Mouse (Mus musculus): ENCODE results near the gene Gm20388. TPM values are rescaled to one million over a fixed set of nuclear protein-coding genes. Genes with fewer than 3 reads are reported as not detected.

Gene Gm20388
- total RNA-seq, 2 experiments from 2014 or later = 2.4 to 2.6 TPM

DNA sequence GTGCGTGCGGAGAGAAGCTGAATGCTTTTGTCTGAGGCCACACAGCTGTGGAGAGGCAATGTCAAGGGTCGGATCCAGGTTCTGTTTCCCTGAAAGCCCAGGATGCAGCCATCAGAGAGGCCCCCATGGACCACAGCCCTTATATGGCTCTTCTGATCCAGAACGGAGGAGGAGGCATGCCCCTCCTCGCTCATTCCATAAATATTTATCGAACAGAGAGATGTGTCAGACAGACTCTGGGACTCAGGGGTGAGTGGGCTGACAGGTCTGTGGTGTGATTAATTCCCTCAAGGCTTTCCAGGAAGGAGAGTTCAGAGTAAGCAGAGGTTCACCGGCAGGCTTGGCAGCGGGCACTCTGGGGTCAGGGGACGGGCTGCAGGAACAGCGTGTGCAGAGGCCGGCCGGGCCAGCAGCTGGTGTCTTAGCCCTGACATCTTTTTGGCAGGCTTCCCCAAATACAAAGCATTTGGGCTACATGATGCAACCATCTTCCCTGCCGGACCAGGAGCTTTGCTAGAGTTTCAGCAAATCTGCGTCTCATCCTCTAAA is 93.6 kb downstream of the Gm20388 start:
- no peak for TF ChIP-seq CTCF (IDR thresholded peaks at IDR 0.05)
- DNase-seq (ENCODE audit: extremely low spot score in 1 of 2, low spot score in 2 of 2) = no peak
- no peak overlapping the region for H3K27ac ChIP-seq
- intact Hi-C loops (cut with DNase I) = no loop called here
- H3K4me3 ChIP-seq = no peak overlapping the region

DNA sequence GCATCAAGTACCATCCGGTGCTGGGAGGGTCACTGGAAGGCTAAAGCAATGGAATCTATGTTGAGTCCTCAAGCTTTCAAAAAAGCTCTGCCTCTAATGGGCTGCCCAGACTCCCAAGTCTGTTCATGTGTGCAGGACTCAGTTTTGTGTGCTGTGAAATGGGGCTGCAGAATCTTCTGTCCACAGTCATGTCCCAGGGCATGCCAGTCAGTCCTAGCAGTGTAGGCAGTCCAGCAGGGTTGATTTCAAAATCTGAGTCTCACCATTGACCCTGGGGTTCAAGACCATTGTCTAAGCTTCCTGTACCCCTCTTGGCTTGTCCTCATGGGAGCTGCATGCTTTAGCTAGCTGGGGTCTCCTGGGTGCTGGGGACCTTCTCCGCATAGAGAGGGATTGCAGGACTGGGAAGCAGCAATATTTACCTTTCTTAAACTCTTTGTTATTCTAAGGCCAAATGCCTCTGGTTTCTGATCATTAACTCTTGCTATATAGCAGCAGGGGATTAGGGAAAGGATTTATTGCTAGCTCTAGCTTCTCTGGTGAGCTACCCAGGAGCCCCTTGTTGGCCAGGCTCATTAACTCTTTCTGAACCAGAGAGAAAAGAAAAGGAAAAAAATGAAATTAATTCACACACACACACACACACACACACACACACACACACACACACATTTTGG is 94.2 kb downstream of the Gm20388 start:
- no peak overlapping the region for H3K27ac ChIP-seq
- no peak overlapping the region for H3K4me3 ChIP-seq
- intact Hi-C loops (cut with DNase I) = no loop called here
- TF ChIP-seq CTCF (IDR thresholded peaks at IDR 0.05) = no peak
- no peak for DNase-seq (ENCODE audit: extremely low spot score in 1 of 2, low spot score in 2 of 2)

DNA sequence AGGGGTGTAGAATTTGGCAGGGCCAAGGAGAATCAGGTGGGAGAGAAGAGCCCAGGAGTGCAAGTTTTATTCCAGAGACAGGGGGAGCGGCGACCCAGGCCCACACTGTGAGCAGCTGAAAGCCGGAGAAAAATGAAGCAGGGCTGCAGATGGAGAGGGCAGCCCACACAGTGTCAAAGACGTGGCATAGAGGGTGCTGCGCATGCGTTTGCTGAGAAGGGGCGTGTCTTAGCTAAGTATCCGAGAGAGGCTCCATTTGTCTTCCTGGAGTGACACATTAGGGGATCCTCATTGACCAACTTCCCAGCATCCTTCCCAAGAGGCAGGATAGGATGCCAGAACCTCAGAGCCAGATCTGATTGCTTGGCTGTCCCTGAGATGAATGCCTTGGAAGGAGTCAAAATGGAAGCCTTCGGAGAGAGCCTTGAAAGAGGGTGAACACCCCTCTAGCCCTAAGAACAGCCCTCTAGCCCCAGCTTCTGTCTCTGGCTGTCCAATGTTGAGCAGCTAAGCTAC is 96.1 kb downstream of the Gm20388 start:
- no peak overlapping the region for H3K27ac ChIP-seq
- intact Hi-C loops (cut with DNase I) = no loop called here
- no peak for DNase-seq (ENCODE audit: extremely low spot score in 1 of 2, low spot score in 2 of 2)
- TF ChIP-seq CTCF (IDR thresholded peaks at IDR 0.05) = no peak
- no peak overlapping the region for H3K4me3 ChIP-seq

GRCm38 (mm10) chr8:120007178-120007577 is 96.5 kb downstream of the Gm20388 start:
- H3K27ac ChIP-seq = no peak overlapping the region
- H3K4me3 ChIP-seq = no peak overlapping the region
- DNase-seq (ENCODE audit: extremely low spot score in 1 of 2, low spot score in 2 of 2) = no peak
- intact Hi-C loops (cut with DNase I) = no loop called here
- TF ChIP-seq CTCF (IDR thresholded peaks at IDR 0.05) = no peak

GRCm38 (mm10) chr8:120009284-120009683 is 98.6 kb downstream of the Gm20388 start:
- Histone ChIP-seq H3K27ac (no peak overlapping the region), H3K4me3 (no peak overlapping the region)
- intact Hi-C loops (cut with DNase I) = no loop called here
- no peak for TF ChIP-seq CTCF (IDR thresholded peaks at IDR 0.05)
- no peak for DNase-seq (ENCODE audit: extremely low spot score in 1 of 2, low spot score in 2 of 2)

DNA sequence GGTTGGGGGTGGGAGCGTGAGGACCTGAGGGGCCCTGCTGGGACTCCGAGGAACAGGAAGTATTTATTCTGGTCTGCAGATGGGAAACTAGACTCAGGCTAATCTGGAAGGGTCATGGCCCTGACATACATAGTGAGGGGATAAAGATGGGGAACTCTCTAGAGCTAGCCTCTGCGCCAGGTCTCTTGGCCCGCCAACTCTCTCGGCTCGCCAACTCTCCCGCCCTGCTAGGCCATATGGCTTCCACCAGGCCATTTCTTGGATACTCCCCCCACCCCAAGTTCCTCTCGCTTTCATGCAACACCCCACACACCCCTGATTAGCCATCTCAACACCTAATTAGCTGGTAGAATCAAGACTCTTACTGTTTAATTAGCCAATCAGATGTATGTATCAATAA is 101.8 kb downstream of the Gm20388 start:
- no peak overlapping the region for H3K4me3 ChIP-seq
- DNase-seq (ENCODE audit: extremely low spot score in 1 of 2, low spot score in 2 of 2) = no peak
- TF ChIP-seq CTCF (IDR thresholded peaks at IDR 0.05) = no peak
- intact Hi-C loops (cut with DNase I) = no loop called here
- H3K27ac ChIP-seq = no peak overlapping the region

GRCm38 (mm10) chr8:120012927-120013326 is 102.3 kb downstream of the Gm20388 start:
- TF ChIP-seq CTCF (IDR thresholded peaks at IDR 0.05) = no peak
- Histone ChIP-seq H3K27ac (no peak overlapping the region), H3K4me3 (no peak overlapping the region)
- intact Hi-C loops (cut with DNase I) = no loop called here
- no peak for DNase-seq (ENCODE audit: extremely low spot score in 1 of 2, low spot score in 2 of 2)

DNA sequence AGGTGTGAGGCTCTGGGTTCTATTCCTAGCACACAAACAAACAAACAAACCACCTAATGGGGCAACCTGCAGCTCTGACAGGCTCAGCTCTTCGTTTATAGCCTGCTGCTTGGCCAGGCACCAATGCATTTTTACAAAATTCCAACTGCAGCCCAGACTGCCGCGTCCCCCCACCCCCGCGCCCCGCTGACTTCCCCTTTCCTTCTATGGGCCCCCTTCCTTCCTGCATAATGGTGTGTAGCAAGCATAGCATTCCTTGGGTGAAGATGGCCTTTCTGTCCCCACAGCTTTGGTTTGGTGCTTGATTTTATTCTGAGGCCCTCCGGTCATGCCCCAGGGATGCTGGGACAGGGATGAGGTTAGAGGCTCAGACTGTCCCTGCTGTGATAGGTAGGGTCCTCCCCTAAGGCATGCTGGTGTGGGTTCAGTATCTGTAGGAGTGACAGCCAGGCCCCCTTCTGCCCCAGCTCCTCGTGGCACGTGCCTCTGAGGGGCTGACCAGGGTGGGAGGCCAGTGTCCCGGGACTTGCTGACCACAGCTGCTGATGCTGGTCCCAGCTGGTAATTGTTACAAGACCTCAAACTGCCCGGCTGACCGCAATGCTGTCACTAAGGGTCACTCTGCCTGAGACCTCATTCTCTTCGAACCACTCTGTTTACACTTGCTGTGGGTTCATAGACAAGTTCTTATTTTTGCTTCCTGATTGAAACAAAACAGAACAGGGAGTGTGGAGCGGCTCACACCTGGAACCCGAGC is 103.8 kb downstream of the Gm20388 start:
- no peak overlapping the region for H3K4me3 ChIP-seq
- intact Hi-C loops (cut with DNase I) = no loop called here
- no peak for DNase-seq (ENCODE audit: extremely low spot score in 1 of 2, low spot score in 2 of 2)
- no peak for TF ChIP-seq CTCF (IDR thresholded peaks at IDR 0.05)
- no peak overlapping the region for H3K27ac ChIP-seq

GRCm38 (mm10) chr8:120015916-120016315 is 105.3 kb downstream of the Gm20388 start:
- intact Hi-C loops (cut with DNase I) = no loop called here
- H3K4me3 ChIP-seq = no peak overlapping the region
- DNase-seq (ENCODE audit: extremely low spot score in 1 of 2, low spot score in 2 of 2) = no peak
- H3K27ac ChIP-seq = no peak overlapping the region
- TF ChIP-seq CTCF (IDR thresholded peaks at IDR 0.05) = no peak

GRCm38 (mm10) chr8:120016424-120016823 is 105.8 kb downstream of the Gm20388 start:
- H3K4me3 ChIP-seq = no peak overlapping the region
- DNase-seq (ENCODE audit: extremely low spot score in 1 of 2, low spot score in 2 of 2) = no peak
- TF ChIP-seq CTCF (IDR thresholded peaks at IDR 0.05) = no peak
- intact Hi-C loops (cut with DNase I) = no loop called here
- H3K27ac ChIP-seq = no peak overlapping the region

GRCm38 (mm10) chr8:120017349-120017748 is 106.7 kb downstream of the Gm20388 start:
- no peak overlapping the region for H3K4me3 ChIP-seq
- no peak overlapping the region for H3K27ac ChIP-seq
- no peak for TF ChIP-seq CTCF (IDR thresholded peaks at IDR 0.05)
- intact Hi-C loops (cut with DNase I) = no loop called here
- DNase-seq (ENCODE audit: extremely low spot score in 1 of 2, low spot score in 2 of 2) = no peak

DNA sequence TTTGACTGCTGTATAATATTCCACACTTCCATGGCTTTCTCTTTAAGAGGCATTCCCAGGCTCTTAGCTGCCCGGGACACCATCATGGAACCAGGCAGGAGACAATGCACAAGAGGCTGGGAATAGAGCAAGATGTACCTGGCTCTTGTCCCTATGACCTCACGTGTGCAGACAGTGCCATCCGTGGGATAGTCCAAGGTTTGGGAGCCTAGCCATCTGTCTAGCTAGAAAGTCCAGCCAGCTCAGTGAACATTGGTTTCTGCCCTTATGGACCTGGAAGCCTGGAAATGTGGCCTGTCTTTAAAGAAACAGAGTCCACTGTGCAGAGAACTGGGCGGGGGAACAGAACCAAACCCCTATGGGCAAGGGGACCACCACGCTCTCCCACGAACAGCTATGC is 107.1 kb downstream of the Gm20388 start:
- intact Hi-C loops (cut with DNase I) = no loop called here
- no peak for TF ChIP-seq CTCF (IDR thresholded peaks at IDR 0.05)
- no peak overlapping the region for H3K4me3 ChIP-seq
- no peak for DNase-seq (ENCODE audit: extremely low spot score in 1 of 2, low spot score in 2 of 2)
- no peak overlapping the region for H3K27ac ChIP-seq
